Mouse (Mus musculus): ENCODE measurements at regions not wholly inside any gene's neighbourhood (a gene's known extent, or its start where the extent isn't known, plus 50 kb on each side); places are given as distances from the start of the nearest gene placed in this dataset.

GRCm38 (mm10) chr14:8946851-8947625, 281.0 kb upstream of the 4930452B06Rik start:
- Histone ChIP-seq H3K4me1 (ENCODE audit: control insufficient read depth, insufficient read depth, low read length) (no peaks in the 10 kb centered on the region), H3K9ac (ENCODE audit: low read length) (no peak overlapping the region), H3K27me3 (ENCODE audit: control insufficient read depth, insufficient read depth, low read length) (no peaks in the 10 kb centered on the region), H3K4me3 (ENCODE audit: low read length) (no peak overlapping the region), H3K36me3 (ENCODE audit: control insufficient read depth, insufficient read depth) (no peaks in the 10 kb centered on the region), H3K27ac (ENCODE audit: low read length) (no peak overlapping the region), H3K4me2 (ENCODE audit: low read depth, low read length) (no peak overlapping the region), H3K9me3 (replicated peaks; ENCODE audit: control insufficient read depth, low read length) (no peaks in the 10 kb centered on the region)
- WGBS: 77% methylated on average over 5 of the region's 5 CpGs
- no peak for ATAC-seq (replicated peaks; ENCODE audit: extremely low read depth, insufficient read depth, low FRiP score)

- Histone ChIP-seq H3K36me3 (ENCODE audit: control insufficient read depth, insufficient read depth) (no peaks in the 10 kb centered on the region), H3K4me2 (ENCODE audit: low read depth, low read length) (no peak overlapping the region), H3K4me1 (ENCODE audit: control insufficient read depth, insufficient read depth, low read length) (peaks cover 5% of the 10 kb centered on the region; the same call in 1 of the 2 replicates), H3K27ac (ENCODE audit: low read length) (no peak overlapping the region), H3K27me3 (ENCODE audit: control insufficient read depth, insufficient read depth, low read length) (no peaks in the 10 kb centered on the region), H3K4me3 (ENCODE audit: low read length) (no peak overlapping the region), H3K9ac (ENCODE audit: low read length) (no peak overlapping the region), H3K9me3 (replicated peaks; ENCODE audit: control insufficient read depth, low read length) (no peaks in the 10 kb centered on the region)
- no peak for ATAC-seq (replicated peaks; ENCODE audit: extremely low read depth, insufficient read depth, low FRiP score)
- WGBS: 28% methylated on average over 5 of the region's 5 CpGs
These were observed 269.1 kb upstream of the 4930452B06Rik start for GRCm38 (mm10) chr14:8935121-8935520.

Measured in heart, embryonic 16.5 days (tissue).